Mouse (Mus musculus) adrenal gland, postnatal 10 days (tissue): Measurements from ENCODE around the gene Noc4l. TPM values are rescaled to one million over a fixed set of nuclear protein-coding genes. Genes with fewer than 3 reads are reported as not detected.

Experiments
- DNase-seq: peaks from one replicate; pipeline ENCODE4 v3.0.0; 2021; ENCODE audit warnings: mixed read lengths
- microRNA-seq: library from miRNA; unstranded; fragments of <30 nt; microRNA quantifications from one replicate; pipeline ENCODE4 v1.2.0, GENCODE M21; 2021
- total RNA-seq, 2 experiments: library from RNA; stranded (reverse); gene quantifications; 2 replicates each; pipeline ENCODE4 v1.2.3; 2021

Gene Noc4l
- total RNA-seq, 2 experiments from 2014 or later: 18.2 to 19.1 TPM

GRCm38 (mm10) chr5:110609425-110609824 lies 43.8 kb downstream of the Noc4l start:
- DNase-seq: no peak

DNA sequence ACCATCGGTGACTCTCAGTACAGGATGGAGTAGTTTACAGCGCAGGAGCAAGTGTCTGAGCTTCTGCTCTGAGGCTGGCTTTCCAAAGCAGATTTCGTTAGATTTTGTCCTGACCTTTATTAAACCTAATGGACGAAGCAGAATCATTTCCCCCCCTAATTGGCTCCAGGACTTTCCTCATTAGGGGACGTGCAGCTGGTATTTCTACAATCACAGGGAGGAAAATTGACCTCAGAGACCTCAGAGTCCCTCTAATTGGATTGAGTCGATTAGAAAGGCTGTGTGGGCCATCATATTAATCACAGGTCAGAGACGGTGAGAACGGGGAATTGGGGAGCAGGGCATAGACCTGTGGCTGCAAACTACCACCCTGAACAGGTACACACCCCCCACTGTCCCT lies 44.3 kb downstream of the Noc4l start:
- no peak for DNase-seq

DNA sequence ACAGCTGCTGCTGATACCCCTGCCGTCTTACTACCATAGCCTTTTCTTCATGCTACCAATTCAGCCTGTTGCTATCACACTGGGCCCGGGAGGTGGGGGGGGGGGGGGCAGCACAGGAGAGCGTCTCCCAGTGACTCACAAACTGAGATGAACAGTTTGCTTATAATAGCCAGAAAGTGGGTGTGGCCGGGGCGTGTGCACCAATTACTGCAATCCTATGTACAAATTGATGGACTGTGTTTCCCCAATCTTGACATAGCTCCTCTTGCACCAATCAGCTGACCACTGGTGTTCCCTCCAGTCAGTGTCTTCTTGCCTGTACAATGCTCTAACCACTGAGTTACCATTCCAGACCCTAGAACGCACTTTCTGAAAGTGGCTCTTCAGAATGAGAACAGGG lies 44.9 kb downstream of the Noc4l start:
- DNase-seq: no peak

DNA sequence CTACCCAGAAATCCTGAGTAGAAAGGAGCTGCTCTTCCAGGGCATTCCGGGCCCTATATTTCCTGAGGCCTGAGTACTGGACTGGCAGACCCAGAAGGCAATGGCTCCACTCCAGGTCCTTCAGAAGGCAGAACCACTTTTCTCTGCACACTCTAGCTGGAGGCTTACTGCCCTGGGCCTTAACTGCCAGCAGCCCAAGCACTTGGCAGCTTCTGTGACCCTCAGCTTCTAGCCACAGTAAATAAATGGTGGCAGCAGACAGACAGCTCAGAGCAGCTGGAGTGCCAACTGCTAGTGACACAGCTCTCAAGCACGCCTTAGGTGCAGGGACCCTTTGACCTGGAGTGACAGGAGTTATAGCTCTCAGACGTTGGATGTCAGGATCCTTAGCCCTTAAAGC lies 45.5 kb downstream of the Noc4l start:
- peak; percentile 41 for DNase-seq

- DNase-seq: peak; percentile 31
Measured at GRCm38 (mm10) chr5:110605531-110606221, 47.5 kb downstream of the Noc4l start.

DNA sequence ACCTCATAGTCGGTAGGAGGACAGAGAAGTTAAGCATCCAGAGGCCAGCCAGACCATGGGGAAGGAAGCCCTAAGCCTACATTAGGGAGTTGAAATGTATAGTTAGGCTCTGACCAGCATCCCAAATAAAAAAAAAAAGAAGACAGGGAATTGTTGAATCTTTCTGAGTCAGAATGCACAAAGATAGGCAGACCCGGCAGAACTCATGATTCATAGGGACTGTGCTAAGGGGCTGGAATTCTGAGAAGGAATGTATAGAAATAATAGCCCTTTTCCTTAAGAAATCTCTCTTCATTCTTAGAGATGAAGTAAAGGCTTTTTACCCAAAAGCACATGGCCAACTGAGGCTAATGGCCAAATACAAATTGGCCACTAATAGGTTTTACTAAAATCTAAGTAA lies 48.9 kb downstream of the Noc4l start:
- no peak for DNase-seq

DNA sequence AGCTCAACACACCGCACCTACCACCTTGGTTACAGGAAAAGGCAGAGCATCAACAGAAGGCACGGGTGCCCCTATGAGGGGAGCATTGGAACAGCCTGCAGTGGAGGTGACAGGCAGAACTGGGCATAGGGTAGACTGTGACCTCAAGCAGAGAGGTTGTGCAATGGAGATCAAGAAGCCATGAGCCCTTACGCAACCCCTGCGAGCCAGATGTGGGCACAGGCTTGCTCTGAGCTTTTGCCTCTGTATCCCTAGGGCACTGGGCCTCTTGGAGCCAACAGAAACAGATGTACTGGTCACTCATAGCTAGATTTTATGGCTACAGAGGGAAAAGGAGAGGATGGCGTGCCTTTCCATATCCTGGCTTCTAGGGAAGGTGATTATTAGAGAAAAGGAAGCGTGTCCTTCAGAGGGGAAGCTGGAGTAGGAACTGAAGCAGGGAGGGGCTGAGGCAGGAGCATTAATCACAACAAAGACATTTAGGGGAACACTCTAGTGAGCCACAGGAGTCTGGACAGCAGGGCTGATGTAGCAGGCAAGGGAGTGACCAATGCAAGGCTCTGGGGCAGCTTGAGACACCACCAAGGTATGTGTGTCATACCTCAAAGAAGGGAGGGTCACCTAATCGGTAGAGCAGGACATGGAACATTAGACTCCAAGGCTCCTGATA lies 50.1 kb downstream of the Noc4l start:
- DNase-seq: peak; percentile 38

Small RNA genes within 50 kb of the gene (microRNA-seq; reads per million reads assigned to microRNA genes)
- gene Mir7026: 1.4 reads per million

Other genes with a start within 250 kb of the Noc4l start
- gene Fbrsl1, start 204.9 kb downstream of the Noc4l start, total RNA-seq: 10 to 100 TPM; 54.5 to 63.6 TPM
- gene Galnt9, start 109.1 kb downstream of the Noc4l start, total RNA-seq: under 1 TPM; 0.27 to 0.30 TPM
- 10 to 100 TPM; 16.0 to 17.6 TPM for gene Ddx51, start within 50 bp of the Noc4l start, total RNA-seq
- gene Ep400, start 117.3 kb upstream of the Noc4l start, total RNA-seq: 10 to 100 TPM; 64.7 to 76.0 TPM
- 10 to 100 TPM; 34.6 to 36.9 TPM for gene Pus1, start 127.2 kb upstream of the Noc4l start, total RNA-seq
- gene Ulk1, start 156.7 kb upstream of the Noc4l start, total RNA-seq: 10 to 100 TPM; 49.8 to 50.4 TPM
- 10 to 100 TPM; 21.2 to 27.7 TPM for gene Hscb, start 186.4 kb upstream of the Noc4l start, total RNA-seq
- 1 to 10 TPM; 6.8 to 7.8 TPM for gene Chek2, start 186.6 kb upstream of the Noc4l start, total RNA-seq
- gene Ttc28, start 226.4 kb upstream of the Noc4l start, total RNA-seq: 10 to 100 TPM; 25.0 to 29.1 TPM